Mouse (Mus musculus): ENCODE results near the gene Exosc5.

The Exosc5 gene

DNA sequence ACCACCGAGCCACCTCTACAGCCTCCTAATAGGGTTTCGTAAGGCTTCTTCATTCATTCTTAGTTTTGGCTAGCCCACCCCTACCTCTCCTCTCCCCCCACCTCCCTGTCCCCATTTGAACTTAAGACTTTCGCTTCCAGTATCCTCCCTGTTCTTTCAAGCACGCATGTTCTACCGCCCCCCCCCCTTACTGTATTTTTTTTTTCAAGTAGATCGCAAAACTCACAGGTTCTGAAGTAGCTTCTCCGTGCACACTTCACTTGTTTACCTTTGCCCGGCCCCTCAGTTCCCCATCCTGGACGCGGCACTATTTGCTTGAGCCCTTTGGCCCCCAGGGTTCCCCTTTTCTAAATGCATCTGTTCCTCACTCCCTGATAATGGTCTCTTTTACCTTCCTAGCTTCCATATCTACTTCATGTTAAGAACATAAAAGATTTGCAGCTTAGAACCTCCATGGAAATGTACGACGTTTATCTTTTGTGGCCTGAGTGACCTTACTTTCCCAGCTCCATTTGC is 6.7 kb upstream of the Exosc5 start:
- Histone ChIP-seq H3K36me3 (ENCODE audit: control insufficient read depth, insufficient read depth, low read length, poor library complexity, severe bottlenecking) (no peaks in the 10 kb centered on the region; the same call in 1 of the 2 replicates), H3K27me3 (ENCODE audit: control insufficient read depth, insufficient read depth, low read length, poor library complexity, severe bottlenecking) (no peaks in the 10 kb centered on the region)
- DNase-seq (ENCODE audit: low read depth, low spot score) = peak; percentile 58

DNA sequence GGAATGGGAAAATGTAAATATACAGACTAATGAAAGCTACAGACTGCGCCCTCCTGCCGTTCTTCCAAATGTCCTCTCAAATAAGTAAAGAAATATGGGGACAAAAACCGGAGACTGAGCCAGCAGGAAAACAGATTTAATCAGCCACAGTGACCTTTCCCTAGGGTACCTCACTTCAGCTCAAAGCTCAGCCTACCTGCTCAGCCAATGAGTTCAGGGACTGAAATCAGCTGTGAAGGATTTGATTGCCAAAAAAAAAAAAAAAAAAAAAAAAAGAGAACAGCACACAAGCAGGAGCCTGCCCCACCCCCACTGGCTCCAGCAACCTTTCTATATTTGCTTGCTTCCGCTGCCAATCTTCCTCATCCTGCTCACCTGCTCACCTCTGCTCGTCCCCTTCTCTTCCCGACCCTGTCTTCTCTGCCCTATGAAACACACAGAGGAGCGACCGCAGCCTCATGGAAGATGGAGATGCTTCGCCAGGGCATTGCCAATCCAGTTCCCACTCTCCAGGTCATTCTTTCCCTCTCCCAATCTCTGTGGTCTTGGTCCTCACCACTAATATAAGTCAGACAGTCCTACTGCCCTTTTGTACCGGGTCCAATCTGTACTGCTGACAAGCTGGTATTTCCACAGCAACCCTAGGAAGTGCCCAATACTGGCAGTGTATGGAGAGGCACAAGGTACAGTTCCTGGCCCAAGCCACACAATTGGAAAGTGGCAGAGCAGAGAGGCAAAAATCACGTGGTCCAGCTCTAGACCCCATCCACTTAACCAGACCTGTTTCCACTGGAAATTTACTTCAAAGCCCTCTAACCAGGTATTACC is 3.1 kb upstream of the Exosc5 start:
- no peak for DNase-seq (ENCODE audit: low read depth, low spot score)
- H3K27me3 ChIP-seq (ENCODE audit: control insufficient read depth, insufficient read depth, low read length, poor library complexity, severe bottlenecking) = no peaks in the 10 kb centered on the region
- no peaks in the 10 kb centered on the region; the same call in 1 of the 2 replicates for H3K36me3 ChIP-seq (ENCODE audit: control insufficient read depth, insufficient read depth, low read length, poor library complexity, severe bottlenecking)

DNA sequence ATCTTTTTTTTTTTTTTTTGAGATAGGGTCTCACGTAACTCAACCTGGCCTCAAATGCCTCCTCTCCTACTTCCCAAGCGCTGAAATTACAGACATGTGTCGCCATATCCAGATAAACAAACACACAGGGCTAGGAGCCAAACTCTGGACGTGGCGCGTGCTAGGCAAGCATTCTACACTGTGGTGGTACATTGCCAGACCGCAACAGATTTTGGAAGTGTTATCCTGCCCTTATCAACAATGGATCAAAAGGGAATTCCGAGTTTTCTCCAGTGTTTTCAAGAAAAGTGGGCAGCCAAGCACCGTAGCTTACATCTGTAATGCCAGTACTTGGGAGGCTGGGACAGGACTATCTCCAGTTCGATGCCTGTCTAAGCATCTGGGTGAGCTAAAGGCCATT is 1.2 kb upstream of the Exosc5 start:
- H3K27me3 ChIP-seq (ENCODE audit: control insufficient read depth, insufficient read depth, low read length, poor library complexity, severe bottlenecking) = no peaks in the 10 kb centered on the region
- no peak for DNase-seq (ENCODE audit: low read depth, low spot score)
- peaks cover 2% of the 10 kb centered on the region; the same call in 1 of the 2 replicates for H3K36me3 ChIP-seq (ENCODE audit: control insufficient read depth, insufficient read depth, low read length, poor library complexity, severe bottlenecking)

DNA sequence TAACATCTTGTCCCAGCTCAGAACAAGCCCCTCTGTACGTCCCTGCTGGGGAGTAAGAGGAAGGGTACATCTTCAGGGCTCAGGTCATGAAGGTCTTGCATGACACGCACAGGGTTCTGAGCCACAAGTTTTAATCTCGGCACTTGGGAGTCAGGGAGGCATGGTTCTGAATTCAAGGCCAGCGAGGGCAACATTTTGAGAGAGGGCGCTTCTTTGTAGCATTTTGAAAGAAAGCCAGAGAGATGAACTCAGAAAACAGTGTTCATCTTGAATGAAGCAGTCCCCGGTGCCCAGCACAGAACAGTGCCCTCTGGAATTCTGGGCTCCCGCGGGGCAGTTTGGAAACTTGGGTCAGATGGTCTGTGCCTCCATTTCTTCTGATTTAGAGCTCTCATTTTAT is 7.4 kb downstream of the Exosc5 start:
- DNase-seq (ENCODE audit: low read depth, low spot score) = no peak
- H3K36me3 ChIP-seq (ENCODE audit: control insufficient read depth, insufficient read depth, low read length, poor library complexity, severe bottlenecking) = peaks cover 6% of the 10 kb centered on the region
- H3K27me3 ChIP-seq (ENCODE audit: control insufficient read depth, insufficient read depth, low read length, poor library complexity, severe bottlenecking) = no peaks in the 10 kb centered on the region

DNA sequence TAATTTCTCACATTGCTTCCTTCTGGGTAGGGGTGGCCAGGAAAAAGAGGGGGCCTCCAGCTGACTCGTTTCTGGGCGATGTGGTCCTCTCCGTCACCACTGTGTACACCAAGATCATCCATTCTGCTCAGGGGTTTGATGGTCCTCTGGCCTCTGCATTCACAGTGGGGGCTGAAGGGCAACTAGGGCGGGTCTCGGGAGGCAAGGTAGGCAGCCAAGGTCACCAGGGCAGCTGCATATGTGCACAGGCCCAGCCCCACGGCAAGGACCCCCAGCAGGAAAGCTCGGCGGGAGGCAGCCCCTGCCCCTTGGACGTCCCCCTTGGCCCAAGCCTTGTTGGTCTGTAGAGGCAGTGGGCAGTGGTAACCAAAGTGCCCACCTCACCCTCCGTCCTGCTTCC is 10.2 kb downstream of the Exosc5 start:
- DNase-seq (ENCODE audit: low read depth, low spot score) = no peak
- H3K27me3 ChIP-seq (ENCODE audit: control insufficient read depth, insufficient read depth, low read length, poor library complexity, severe bottlenecking) = no peaks in the 10 kb centered on the region
- peaks cover 4% of the 10 kb centered on the region for H3K36me3 ChIP-seq (ENCODE audit: control insufficient read depth, insufficient read depth, low read length, poor library complexity, severe bottlenecking)

DNA sequence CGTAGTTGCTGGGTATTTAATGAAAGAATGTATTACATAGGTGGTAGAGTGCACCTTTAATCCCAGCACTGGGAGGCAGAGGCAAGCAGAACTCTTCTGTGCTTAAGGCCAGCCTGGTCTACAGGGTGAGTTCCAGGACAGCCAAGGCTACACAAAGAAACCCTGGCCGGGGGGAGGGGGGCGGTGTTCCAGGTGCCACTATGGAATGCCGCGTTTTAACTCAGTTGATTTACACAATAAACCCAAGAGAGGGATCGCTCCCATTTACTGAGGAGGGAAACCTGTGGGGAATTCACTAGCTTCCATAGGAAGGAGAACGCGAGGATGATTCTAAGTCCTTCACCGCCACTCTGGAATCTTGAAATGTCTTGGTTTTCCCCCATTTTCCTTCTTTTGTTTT is 10.7 kb downstream of the Exosc5 start:
- no peak for DNase-seq (ENCODE audit: low read depth, low spot score)
- H3K27me3 ChIP-seq (ENCODE audit: control insufficient read depth, insufficient read depth, low read length, poor library complexity, severe bottlenecking) = no peaks in the 10 kb centered on the region
- peaks cover 4% of the 10 kb centered on the region for H3K36me3 ChIP-seq (ENCODE audit: control insufficient read depth, insufficient read depth, low read length, poor library complexity, severe bottlenecking)

DNA sequence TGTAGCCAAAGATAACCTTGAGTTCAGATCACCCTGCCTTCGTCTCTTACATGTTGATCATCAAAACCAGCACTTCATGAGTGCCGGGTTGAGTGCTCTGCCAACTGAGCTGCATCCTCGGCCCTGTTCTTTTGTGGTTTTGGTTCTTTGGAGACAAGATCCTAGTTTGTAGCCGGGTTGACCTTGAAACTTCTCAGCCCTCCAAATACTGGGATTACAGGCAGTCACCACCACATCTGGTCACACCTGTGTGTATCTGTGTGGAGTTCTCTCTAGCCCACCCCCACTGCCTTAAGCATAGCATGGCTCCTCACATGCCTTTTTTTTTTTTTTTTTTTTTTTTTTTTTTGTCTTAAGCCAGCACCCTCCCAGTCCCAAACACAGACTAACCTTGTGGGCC is 11.1 kb downstream of the Exosc5 start:
- no peaks in the 10 kb centered on the region for H3K27me3 ChIP-seq (ENCODE audit: control insufficient read depth, insufficient read depth, low read length, poor library complexity, severe bottlenecking)
- H3K36me3 ChIP-seq (ENCODE audit: control insufficient read depth, insufficient read depth, low read length, poor library complexity, severe bottlenecking) = peaks cover 4% of the 10 kb centered on the region
- no peak for DNase-seq (ENCODE audit: low read depth, low spot score)

DNA sequence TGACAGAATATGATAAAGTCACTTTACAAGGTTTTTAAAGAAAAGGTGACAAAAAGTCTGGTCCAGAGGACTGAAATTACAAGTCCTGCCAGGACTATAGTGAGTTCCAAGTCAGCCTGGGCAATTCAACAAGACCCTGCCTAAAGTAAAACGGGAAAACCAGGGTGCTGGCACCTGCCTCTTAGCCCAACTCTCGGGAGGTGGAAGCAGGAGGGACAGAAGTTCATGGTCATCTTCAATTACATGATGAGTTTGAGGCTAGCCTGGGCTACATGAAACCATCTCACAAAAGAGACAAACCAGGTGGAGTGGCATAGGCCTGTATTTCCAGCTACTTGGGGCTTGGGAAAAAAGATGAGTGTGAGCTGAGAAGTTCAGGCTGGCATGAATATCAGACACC is 12.7 kb downstream of the Exosc5 start:
- no peaks in the 10 kb centered on the region for H3K27me3 ChIP-seq (ENCODE audit: control insufficient read depth, insufficient read depth, low read length, poor library complexity, severe bottlenecking)
- no peak for DNase-seq (ENCODE audit: low read depth, low spot score)

DNA sequence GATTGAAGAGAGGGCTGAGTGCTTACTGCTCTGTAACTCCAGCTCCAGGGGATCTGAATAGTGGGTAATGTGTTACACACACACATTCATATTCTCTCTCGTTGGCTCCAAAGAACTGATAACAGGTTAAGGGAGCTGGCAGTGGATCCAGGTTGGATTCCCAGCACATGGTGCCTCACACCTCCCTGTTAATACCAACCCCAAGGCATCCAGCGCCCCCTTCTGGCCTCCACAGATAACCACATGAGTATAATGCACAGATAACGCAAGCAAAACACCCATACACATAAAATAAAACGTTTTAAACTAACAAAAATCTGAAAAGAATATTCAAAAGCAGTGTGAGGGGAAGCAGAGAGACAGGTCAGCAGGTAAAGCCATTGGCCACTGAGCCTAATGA is 13.5 kb downstream of the Exosc5 start:
- no peak for DNase-seq (ENCODE audit: low read depth, low spot score)
- H3K27me3 ChIP-seq (ENCODE audit: control insufficient read depth, insufficient read depth, low read length, poor library complexity, severe bottlenecking) = no peaks in the 10 kb centered on the region
- H3K36me3 ChIP-seq (ENCODE audit: control insufficient read depth, insufficient read depth, low read length, poor library complexity, severe bottlenecking) = peaks cover 4% of the 10 kb centered on the region

More for the DNA sequence above, 12.7 kb downstream of the Exosc5 start:
- peaks cover 4% of the 10 kb centered on the region for H3K36me3 ChIP-seq (ENCODE audit: control insufficient read depth, insufficient read depth, low read length, poor library complexity, severe bottlenecking)

DNA sequence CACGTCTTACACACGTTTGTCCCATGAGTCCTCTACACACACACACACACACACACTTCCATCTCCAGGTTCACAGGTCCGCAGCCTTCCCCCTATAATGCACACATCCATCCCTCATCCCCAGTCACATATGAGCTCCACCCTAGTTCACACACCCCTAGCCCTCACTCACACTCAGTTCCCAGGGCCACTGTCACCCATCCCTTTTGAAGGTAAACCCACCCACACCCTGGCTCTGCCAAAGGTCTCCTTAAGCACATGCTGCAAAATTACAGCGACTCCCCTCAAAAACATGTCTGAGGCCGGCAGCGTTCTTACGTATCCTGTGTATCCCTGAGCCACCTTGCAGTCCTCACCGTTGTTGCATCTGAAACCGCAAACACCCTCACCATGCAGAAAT is 15.3 kb downstream of the Exosc5 start:
- Histone ChIP-seq H3K27me3 (ENCODE audit: control insufficient read depth, insufficient read depth, low read length, poor library complexity, severe bottlenecking) (no peaks in the 10 kb centered on the region), H3K36me3 (ENCODE audit: control insufficient read depth, insufficient read depth, low read length, poor library complexity, severe bottlenecking) (no peaks in the 10 kb centered on the region)
- DNase-seq (ENCODE audit: low read depth, low spot score) = no peak

DNA sequence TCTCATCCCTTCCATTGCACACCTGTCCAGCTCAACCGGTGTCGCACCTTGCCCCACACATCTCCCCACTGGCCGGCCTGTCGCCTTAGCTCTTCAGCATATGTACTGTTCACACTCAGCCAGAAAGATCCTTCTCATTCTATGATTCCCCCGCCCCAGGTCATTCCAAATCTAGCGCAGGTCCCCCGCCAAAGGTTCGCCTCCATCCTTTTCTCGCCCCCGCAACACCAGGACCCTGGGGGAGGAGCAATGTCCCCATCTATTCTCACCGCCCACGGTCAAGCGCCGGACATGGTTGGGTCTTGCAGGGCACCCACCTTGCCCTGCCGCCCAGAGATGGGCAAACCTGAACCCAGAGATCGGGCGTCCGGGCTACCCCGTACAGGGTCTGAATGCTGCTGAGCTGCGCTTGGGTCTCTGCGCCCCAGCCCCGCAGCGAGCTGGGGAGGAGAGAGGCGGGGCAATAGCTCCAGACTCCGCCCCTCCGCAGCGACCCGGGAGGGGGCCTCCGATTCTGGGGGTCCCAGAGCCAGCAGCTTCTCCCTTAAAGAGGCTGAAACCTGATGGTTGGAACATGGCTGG is 15.8 kb downstream of the Exosc5 start, which contains the start of gene Tmem91:
Tmem91 (minus strand) TSS at position 448 of the 582 bp plus-strand sequence.
- Histone ChIP-seq H3K27me3 (ENCODE audit: control insufficient read depth, insufficient read depth, low read length, poor library complexity, severe bottlenecking) (no peaks in the 10 kb centered on the region), H3K36me3 (ENCODE audit: control insufficient read depth, insufficient read depth, low read length, poor library complexity, severe bottlenecking) (no peaks in the 10 kb centered on the region)
- DNase-seq (ENCODE audit: low read depth, low spot score) = no peak

DNA sequence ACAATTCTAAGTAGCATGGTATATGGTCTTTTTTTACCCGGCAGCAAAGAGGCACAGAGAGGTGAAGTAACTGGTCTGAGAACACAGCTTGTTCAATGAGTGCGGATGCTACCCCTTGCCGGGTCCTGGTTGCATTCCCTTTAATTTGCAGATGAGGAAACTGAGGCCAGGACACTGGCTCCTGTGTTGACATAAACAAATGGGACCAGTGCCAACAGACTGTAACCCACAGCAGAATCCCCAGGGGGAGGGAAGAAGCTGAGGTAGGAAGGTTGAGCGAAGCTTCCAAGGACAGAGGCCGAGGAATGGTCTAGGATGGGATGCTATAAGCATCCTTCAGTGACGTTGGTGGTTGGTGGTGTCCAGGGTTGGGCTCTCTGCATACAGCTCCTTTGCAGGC is 16.4 kb downstream of the Exosc5 start:
- DNase-seq (ENCODE audit: low read depth, low spot score) = no peak

DNA sequence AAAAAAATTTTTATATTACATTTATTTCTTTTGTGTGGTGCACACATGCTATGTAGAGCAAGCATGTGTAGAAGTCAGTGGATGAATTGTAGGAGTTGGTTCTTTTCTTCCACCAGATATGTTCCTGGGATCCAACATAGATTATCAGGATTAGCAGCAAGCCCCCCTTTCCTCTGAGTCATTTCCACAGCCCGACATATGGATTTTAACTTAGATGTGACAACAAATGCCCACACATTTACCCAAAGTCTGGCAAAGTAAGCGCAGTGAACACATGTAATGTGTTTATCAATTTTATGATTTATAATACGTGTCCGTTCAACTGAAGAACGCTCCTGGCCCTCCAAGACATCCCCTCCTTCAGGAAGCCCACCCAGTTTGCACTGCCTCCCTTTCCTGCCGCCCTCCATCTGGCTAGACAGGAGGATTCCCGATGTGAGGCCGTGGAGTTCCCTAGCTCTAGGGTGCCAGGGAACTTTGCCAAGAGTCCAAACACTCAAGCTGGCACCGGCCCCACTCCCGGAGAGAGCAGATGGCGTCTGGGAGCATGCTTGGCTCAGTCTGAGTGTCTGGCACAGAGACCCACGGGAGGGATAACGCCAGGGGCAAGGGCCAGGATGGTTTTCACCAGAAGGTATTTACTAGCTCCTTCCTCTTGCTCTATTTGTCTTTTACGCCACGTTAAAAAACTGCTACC is 17.3 kb downstream of the Exosc5 start:
- H3K36me3 ChIP-seq (ENCODE audit: control insufficient read depth, insufficient read depth, low read length, poor library complexity, severe bottlenecking) = no peaks in the 10 kb centered on the region
- H3K27me3 ChIP-seq (ENCODE audit: control insufficient read depth, insufficient read depth, low read length, poor library complexity, severe bottlenecking) = no peaks in the 10 kb centered on the region
- DNase-seq (ENCODE audit: low read depth, low spot score) = no peak

More for the DNA sequence above, 16.4 kb downstream of the Exosc5 start:
- Histone ChIP-seq H3K36me3 (ENCODE audit: control insufficient read depth, insufficient read depth, low read length, poor library complexity, severe bottlenecking) (no peaks in the 10 kb centered on the region), H3K27me3 (ENCODE audit: control insufficient read depth, insufficient read depth, low read length, poor library complexity, severe bottlenecking) (no peaks in the 10 kb centered on the region)

DNA sequence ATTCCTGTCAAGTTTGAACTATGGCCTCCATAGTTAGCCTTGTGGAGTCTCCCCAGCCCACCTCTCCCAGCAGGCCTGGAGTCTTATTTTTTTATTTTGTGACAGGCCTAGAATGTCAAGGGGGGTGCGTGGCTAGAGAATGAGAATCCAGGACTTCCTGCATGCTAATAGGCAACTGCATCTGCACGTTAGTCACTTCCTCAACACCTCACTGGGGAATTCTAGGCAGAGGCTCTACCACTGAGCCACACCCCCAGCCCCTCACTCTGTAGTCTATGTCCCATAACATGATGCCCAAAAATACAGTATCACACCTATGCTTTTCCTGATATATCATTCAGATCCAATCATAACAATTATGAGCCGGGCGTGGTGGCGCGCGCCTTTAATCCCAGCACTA is 18.0 kb downstream of the Exosc5 start:
- H3K36me3 ChIP-seq (ENCODE audit: control insufficient read depth, insufficient read depth, low read length, poor library complexity, severe bottlenecking) = no peaks in the 10 kb centered on the region
- no peaks in the 10 kb centered on the region for H3K27me3 ChIP-seq (ENCODE audit: control insufficient read depth, insufficient read depth, low read length, poor library complexity, severe bottlenecking)
- DNase-seq (ENCODE audit: low read depth, low spot score) = no peak

DNA sequence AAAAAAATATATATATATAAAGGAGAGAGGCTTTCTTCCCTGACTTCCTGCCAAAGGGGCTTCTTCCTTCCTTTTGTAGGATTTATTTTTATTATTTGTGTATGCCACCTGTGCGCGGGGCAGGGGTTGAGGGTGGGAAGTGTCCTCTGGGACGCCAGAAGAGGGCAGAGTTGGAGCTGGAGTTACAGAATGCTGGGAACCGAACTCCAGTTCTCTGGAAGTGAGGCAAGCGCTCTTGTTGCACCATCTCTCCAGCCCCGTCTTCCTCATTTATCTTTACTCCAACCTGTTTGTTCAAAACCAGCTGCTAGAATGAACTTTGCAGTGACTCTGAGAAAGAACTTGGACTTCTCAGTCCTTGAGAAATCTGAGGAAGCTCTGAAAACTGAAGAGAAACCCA is 21.0 kb downstream of the Exosc5 start:
- no peak for DNase-seq (ENCODE audit: low read depth, low spot score)
- Histone ChIP-seq H3K36me3 (ENCODE audit: control insufficient read depth, insufficient read depth, low read length, poor library complexity, severe bottlenecking) (no peaks in the 10 kb centered on the region), H3K27me3 (ENCODE audit: control insufficient read depth, insufficient read depth, low read length, poor library complexity, severe bottlenecking) (no peaks in the 10 kb centered on the region)
